Mouse (Mus musculus) central nervous system, embryonic 11.5 days (tissue): ENCODE results near the gene Crisp2. TPM values are rescaled to one million over a fixed set of nuclear protein-coding genes. Genes with fewer than 3 reads are reported as not detected.

Experiments used
- polyA plus RNA-seq: library from polyadenylated mRNA; depleted of rRNA; stranded (reverse); fragments of >200 nt; gene quantifications from 2 replicates; pipeline ENCODE4 v1.2.3, GENCODE M21; 2012; rRNA removed

The Crisp2 gene
- not detected in 2 replicates for polyA plus RNA-seq

GRCm38 (mm10) chr17:40806953-40807572 is at the start of gene Crisp2:
TSS of gene Crisp2 (minus strand) at chr17:40807003.

DNA sequence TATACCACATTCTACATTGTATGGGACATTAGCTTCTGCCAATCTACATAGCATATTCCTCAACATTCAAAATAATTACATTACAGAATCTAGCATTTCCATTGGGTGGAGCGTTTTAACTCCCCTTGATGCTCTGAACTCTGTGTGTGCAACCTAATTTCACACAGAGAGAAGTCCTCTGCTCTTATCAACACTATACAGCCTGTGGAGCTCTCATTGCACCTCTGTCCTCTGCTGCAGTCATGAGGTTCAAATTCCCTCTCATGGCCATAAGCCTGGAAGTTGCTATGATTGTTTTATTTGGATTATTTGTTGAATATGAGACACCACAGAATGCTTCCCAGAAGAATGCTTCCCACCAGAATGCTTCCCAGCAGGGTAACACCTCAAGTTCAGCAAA is 4.1 kb upstream of the Crisp2 start, which contains the start of gene Rhag:
Rhag (plus strand) TSS at position 193 of the 400 bp plus-strand sequence.

DNA sequence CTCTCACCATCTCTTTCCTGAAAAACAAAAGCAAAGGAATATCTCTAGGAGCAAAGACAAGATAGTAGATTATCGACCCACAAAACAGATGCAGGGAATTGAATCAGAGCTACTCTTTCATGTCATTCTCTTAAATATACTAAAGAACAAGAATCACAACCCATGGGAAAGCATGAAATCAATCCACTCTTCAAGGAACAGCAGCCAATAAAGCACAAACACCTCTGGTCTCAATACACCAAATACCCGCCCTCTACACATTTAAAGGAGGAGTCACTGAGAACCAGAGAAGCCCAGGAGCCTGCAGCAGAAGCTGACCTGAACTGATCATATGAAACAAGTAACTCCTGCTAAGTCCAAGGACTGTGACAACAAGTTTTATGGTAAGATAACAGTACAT is 80.0 kb downstream of the Crisp2 start, which contains the start of gene Esp1:
Esp1 (plus strand) TSS at position 301 of the 400 bp plus-strand sequence.

Other genes with a start within 250 kb of the Crisp2 start
- gene Esp6, start 245.5 kb downstream of the Crisp2 start, polyA plus RNA-seq: not detected in 2 replicates
- not detected in 2 replicates for gene Esp4, start 208.4 kb downstream of the Crisp2 start, polyA plus RNA-seq
- gene Esp3, start 174.9 kb downstream of the Crisp2 start, polyA plus RNA-seq: not detected in 2 replicates
- not detected in 2 replicates for gene Esp1, start 79.9 kb downstream of the Crisp2 start, polyA plus RNA-seq
- 9.1 and 11.6 TPM in 2 replicates for gene Rhag, start 4.1 kb upstream of the Crisp2 start, polyA plus RNA-seq
- gene 9130008F23Rik, start 73.6 kb upstream of the Crisp2 start, polyA plus RNA-seq: 1.6 and 2.6 TPM in 2 replicates
- gene Glyatl3, start 107.3 kb upstream of the Crisp2 start, polyA plus RNA-seq: 0.07 TPM in 1 of 2 replicates, not detected in the other
- 19.5 TPM in 2 replicates for gene Mut, start 127.7 kb upstream of the Crisp2 start, polyA plus RNA-seq
- 26.0 and 28.6 TPM in 2 replicates for gene Cenpq, start 128.0 kb upstream of the Crisp2 start, polyA plus RNA-seq